Mouse (Mus musculus) cortical plate, adult 2 months (tissue): ENCODE results near the gene Tle3. TPM values are rescaled to one million over a fixed set of nuclear protein-coding genes. Genes with fewer than 3 reads are reported as not detected.

ENCODE experiments used
- H3K27ac ChIP-seq: fragments of 200-500 bp; 2 replicates; pipeline ENCODE4 v1.5.1; 2012; ENCODE audit warnings: low read length, control low read depth, inconsistent platforms; ENCODE audit not compliant: insufficient read depth
- H3K4me1 ChIP-seq: fragments of 200-500 bp; 2 replicates; pipeline ENCODE4 v1.6.1; 2011; ENCODE audit warnings: low read length; ENCODE audit not compliant: control insufficient read depth, insufficient read depth
- H3K4me3 ChIP-seq: fragments of 200-500 bp; 2 replicates; pipeline ENCODE4 v1.5.1; 2011; ENCODE audit warnings: mild to moderate bottlenecking, low read length, control low read depth; ENCODE audit not compliant: insufficient read depth
- CTCF ChIP-seq: fragments of 200-500 bp; IDR thresholded peaks from 2 replicates; pipeline ENCODE4 v1.5.1; 2011; ENCODE audit warnings: mild to moderate bottlenecking, control low read depth, low read length; ENCODE audit not compliant: insufficient read depth; ENCODE audit errors: extremely low read depth
- POLR2A ChIP-seq: fragments of 200-500 bp; IDR thresholded peaks from 2 replicates; pipeline ENCODE4 v1.6.1; 2011; ENCODE audit warnings: mild to moderate bottlenecking, low read length, control low read depth; ENCODE audit not compliant: insufficient read depth; ENCODE audit errors: extremely low read depth
- polyA plus RNA-seq: library from polyadenylated mRNA; depleted of rRNA; stranded (reverse); fragments of >200 nt; gene quantifications from 2 replicates; pipeline ENCODE4 v1.2.3, GENCODE M21; 2012

Gene Tle3
- polyA plus RNA-seq, 1 experiment = 36.6 TPM

DNA sequence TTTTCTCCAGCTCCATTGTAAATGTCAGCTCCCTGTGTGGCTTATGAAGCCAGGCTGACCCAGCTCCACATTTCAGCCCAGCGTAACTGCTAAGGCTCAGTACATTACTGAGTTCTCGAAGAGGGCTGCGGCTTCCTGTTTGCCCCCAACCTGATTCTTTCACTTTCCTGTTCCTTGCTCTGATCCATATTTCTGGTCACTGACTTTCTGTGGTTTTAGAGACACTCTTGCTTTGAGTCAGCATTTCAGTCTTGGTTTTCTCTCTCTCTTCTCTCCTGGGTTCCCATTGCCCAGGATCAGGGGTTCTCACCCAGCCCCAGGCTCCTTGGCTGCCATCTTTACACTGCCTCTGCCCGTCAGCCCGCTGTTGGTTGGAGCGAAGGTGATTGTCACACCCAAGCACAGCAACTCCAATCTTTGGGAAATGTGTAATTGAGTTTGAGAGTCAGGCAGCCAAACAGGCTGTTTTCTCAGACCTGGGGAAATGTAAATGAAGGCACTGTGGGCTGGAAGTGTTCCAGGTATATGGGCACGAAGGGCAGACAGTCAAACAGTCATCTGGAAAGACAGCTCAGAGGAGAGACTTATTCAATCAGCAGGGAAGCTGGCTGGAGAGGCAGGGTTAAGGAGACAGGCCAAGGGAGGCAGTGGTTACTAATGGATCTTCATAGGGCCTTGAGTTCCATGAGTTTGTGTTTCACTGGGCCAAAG lies 39.8 kb upstream of the Tle3 start:
- TF ChIP-seq CTCF = no peak
- TF ChIP-seq POLR2A = no peak
- Histone ChIP-seq H3K4me1 (no peaks in the 10 kb centered on the region), H3K4me3 (no peak overlapping the region), H3K27ac (no peak overlapping the region)

DNA sequence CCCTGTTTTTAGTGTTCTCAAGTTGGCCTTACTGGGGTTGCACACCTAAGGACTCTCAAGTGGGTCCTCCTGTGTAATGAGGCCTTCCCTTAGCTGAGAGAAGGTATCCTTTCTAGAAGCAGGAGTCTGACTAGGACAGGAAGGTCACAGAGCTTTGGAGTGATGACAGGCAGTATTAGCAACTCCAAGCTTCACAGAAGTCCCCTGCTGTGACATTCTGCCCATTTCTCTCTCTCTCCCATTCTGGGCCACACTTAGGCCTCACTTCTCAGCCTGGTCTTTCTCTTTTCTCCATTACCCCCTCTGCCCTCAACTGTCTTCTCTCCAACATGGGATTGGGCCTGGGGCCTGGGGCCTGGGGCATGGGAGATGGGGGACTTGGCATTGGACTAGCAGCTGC lies 36.0 kb upstream of the Tle3 start:
- H3K27ac ChIP-seq = no peak overlapping the region
- H3K4me3 ChIP-seq = no peak overlapping the region
- no peaks in the 10 kb centered on the region for H3K4me1 ChIP-seq
- TF ChIP-seq CTCF (no peak), POLR2A (no peak)

DNA sequence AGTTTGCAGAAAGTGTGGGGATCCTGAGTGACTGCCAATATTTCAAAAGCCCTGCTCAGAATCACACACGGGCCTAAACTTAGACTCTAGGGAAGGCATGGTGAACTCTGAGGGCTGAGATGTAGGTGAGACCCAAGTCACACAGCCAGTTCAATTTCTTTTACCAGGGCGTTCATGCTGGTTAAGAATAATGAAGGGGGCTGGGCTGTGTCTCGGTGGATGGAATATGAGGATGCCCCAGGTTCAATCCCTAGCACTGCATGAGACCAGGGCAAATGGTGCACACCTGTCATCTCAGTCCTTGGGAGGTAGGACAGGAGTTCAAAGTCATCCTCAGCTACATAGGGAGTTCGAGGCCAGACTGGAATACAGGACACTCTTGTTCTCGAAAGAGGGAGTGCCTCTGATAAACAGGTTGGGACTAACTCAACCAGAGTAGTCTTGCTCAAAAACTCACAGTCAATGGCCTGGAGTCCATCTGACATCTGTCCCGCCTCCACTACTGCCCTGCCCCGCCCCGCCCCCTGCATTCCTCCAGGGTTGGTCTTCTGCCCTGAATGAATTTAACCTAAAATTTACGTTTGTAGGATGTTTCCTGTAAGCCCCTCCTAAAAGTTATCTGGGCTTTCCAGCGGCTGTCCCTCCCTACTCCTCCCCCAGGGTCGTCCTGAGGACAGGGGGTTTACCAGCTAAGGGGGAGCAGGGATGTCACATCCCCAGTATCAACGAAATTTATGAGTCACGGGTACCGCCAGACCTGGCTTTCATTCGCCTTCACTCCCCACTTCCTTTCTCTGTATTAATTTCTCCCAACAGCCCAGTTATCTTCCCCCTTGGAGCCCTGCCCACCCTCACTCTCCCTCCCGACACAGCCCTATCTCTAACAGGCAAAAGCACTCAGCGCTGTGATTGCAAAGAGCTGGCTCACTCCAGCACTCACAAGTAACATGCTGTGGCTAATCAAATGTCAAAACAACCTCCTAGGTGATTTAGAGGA lies 35.3 kb upstream of the Tle3 start:
- Histone ChIP-seq H3K4me3 (no peak overlapping the region), H3K27ac (no peak overlapping the region), H3K4me1 (no peaks in the 10 kb centered on the region)
- TF ChIP-seq POLR2A (no peak), CTCF (no peak)

DNA sequence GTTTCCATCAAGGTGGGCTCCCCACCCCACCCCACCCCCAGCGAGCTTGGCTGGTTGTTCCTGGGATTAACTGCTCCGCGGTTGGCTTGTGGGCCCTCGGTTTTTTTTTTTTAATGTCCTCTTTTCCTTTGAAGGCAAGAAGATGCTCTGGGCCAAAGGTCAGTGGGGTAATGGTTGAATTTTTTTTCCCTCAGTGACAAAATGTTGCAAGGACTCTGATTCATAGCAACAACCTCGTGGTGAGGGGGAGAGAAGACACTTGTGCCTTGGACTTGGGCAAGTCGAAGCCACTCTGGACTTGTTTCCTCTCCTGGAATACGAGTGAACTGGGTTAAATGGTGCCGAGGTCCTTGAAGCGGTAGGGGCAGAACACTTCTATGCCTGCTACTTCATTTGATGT lies 34.5 kb upstream of the Tle3 start:
- H3K4me1 ChIP-seq = no peaks in the 10 kb centered on the region
- TF ChIP-seq POLR2A (no peak), CTCF (no peak)

DNA sequence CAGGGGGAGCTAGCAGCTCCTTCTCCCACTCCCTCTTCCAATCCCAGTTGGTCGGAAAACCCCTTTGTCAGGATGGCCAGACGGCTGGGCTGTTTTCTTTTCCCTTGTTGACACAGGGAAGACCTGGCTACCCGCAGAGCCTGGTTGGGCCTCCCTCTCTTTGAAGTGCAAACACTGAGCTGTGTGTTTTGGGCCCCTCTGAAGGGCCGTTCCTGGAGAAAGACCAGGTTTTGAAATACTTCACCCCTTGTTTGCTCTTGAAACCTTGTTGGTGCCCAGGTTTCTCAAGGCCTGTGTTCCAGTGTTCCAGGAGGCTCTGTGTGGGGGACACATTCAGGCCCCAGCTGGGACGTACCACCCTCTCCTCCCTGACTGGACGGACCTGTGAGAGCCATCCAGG lies 32.9 kb upstream of the Tle3 start:
- TF ChIP-seq POLR2A = no peak
- TF ChIP-seq CTCF = no peak
- Histone ChIP-seq H3K4me1 (no peaks in the 10 kb centered on the region), H3K27ac (no peak overlapping the region), H3K4me3 (no peak overlapping the region)

More for the DNA sequence above, 34.5 kb upstream of the Tle3 start:
- Histone ChIP-seq H3K4me3 (no peak overlapping the region), H3K27ac (no peak overlapping the region)

DNA sequence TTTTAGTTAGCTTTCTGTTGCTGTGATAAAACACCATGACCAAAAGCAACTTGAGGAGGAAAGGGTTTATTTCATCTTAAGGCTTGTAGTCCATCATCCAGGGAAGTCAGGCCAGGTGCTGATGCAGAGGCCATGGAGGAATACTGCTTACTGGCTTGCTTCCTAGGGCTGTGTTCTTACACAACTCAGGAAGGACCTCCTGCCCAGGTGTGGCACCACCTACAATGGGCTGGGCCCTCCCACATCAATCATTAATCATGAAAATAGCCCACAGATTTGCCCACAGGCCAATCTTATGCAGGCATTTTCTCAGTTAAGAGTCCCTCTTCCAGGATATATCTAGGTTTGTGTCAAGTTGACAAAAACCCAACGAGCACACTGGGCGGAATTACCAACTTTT lies 31.8 kb upstream of the Tle3 start:
- TF ChIP-seq CTCF (no peak), POLR2A (no peak)
- H3K4me1 ChIP-seq = no peaks in the 10 kb centered on the region
- no peak overlapping the region for H3K4me3 ChIP-seq
- H3K27ac ChIP-seq = no peak overlapping the region

DNA sequence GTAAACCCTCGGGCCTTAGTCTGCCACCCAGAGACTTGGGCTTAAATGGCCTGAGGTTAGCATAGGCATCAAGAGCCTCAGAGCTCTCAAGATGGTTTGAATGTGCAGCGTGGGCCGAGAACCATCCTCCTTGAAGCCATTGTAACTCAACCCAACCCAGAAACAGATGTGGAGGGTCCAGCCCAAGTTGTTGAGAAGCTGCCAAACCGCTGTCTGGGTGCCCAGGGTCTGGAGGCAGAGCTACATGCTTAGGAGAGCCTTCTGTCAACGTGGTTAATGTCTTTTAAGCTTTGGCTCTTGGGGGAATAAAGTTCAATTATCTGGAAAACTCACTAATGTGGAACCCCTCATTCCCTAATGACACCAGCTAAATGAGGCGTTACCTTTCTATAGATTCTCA lies 29.9 kb upstream of the Tle3 start:
- TF ChIP-seq CTCF (no peak), POLR2A (no peak)
- H3K4me3 ChIP-seq = no peak overlapping the region

DNA sequence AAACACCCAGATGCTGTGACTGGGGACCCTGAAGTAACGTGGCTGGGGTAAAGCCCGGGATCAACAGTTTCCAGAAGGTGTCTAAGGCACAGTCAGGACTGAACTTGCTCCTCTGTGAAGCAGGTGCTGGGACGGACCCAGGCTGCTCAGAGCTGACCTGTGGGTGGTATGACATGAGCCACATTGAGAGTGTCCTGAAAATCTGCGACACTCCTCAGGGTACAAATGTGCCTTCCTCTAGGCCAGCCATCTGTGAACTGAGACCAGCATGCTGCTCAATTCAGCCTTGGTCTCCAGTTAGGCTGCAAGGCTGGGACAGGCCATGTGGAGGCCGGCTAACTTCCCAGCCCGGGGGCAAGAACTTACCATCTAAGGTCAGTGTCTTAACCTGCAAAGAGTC lies 27.5 kb upstream of the Tle3 start:
- TF ChIP-seq CTCF (no peak), POLR2A (no peak)
- no peak overlapping the region for H3K27ac ChIP-seq
- no peak overlapping the region for H3K4me3 ChIP-seq
- H3K4me1 ChIP-seq = no peaks in the 10 kb centered on the region

More for the DNA sequence above, 29.9 kb upstream of the Tle3 start:
- no peaks in the 10 kb centered on the region for H3K4me1 ChIP-seq
- no peak overlapping the region for H3K27ac ChIP-seq

DNA sequence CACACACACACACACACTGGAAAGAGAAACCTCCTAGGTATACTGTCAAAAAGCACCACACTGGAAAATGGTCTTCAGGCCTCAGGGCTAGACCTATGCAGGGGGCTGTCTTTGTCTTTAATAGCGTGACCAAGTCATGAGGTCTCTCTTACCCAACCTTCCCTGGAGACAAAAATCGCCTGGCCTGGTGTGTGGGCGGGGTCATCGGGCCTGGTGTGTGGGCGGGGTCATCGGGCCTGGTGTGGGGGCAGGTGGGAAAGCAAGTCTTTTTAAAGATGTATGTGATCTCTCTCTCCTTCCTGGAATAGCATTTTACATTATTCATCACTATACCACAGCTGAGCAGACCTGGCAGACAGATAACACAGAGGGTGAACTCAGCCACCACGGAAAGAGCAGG lies 25.2 kb upstream of the Tle3 start:
- H3K4me1 ChIP-seq = no peaks in the 10 kb centered on the region
- no peak for TF ChIP-seq CTCF
- no peak for TF ChIP-seq POLR2A
- no peak overlapping the region for H3K27ac ChIP-seq
- H3K4me3 ChIP-seq = no peak overlapping the region

DNA sequence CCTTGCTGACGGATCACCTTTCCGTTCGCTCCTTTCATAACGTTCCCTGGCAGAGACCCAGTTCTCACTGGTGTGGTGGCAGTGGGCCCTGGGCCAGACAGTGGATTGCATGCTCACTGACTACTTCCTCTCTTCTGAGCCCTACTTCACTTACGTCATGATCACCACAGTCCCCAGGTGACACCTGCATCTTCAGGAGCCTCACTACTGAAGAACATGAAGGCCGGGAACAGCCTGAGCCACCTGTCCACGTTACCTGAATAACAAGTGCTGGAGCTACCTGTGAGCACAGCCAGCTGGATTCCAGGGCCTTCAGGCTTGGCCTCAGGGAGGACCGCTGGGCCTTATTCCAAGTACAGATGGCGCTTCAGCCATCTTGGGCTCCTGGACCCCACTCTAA lies 24.1 kb upstream of the Tle3 start:
- Histone ChIP-seq H3K4me3 (no peak overlapping the region), H3K4me1 (no peaks in the 10 kb centered on the region), H3K27ac (no peak overlapping the region)
- no peak for TF ChIP-seq CTCF
- no peak for TF ChIP-seq POLR2A
